Mouse (Mus musculus) stomach, embryonic 16.5 days (tissue): Measurements from ENCODE around the gene Cdan1. TPM values are rescaled to one million over a fixed set of nuclear protein-coding genes. Genes with fewer than 3 reads are reported as not detected.

Experiments
- ATAC-seq: fragments of 200-750 bp; cut with Nextera tagmentation; 2 replicates; pipeline ENCODE4 v1.8.0; 2017; ENCODE audit warnings: moderate number of reproducible peaks, moderate TSS enrichment; ENCODE audit not compliant: insufficient read depth, low FRiP score
- H3K27ac ChIP-seq: fragments of 300-500 bp; sonication (generic); 2 replicates; pipeline ENCODE4 v1.5.1; 2014; ENCODE audit warnings: low read length
- H3K27me3 ChIP-seq: fragments of 300-500 bp; sonication (generic); 2 replicates; pipeline ENCODE4 v1.6.1; 2014; ENCODE audit warnings: low read length, control low read depth, mixed read lengths; ENCODE audit not compliant: control insufficient read depth, insufficient read depth
- H3K36me3 ChIP-seq: fragments of 300-500 bp; sonication (generic); 2 replicates; pipeline ENCODE4 v1.6.1; 2014; ENCODE audit warnings: low read length; ENCODE audit not compliant: control insufficient read depth, insufficient read depth
- H3K4me1 ChIP-seq: fragments of 300-500 bp; sonication (generic); 2 replicates; pipeline ENCODE4 v1.6.1; 2014; ENCODE audit warnings: low read length, control low read depth, mixed read lengths; ENCODE audit not compliant: control insufficient read depth, insufficient read depth
- H3K4me2 ChIP-seq: fragments of 300-500 bp; sonication (generic); 2 replicates; pipeline ENCODE4 v1.6.1; 2014; ENCODE audit warnings: low read depth, low read length, mixed read lengths
- H3K4me3 ChIP-seq: fragments of 300-500 bp; sonication (generic); replicated peaks from 2 replicates; pipeline ENCODE4 v1.5.1; 2014; ENCODE audit warnings: mild to moderate bottlenecking, low read length
- H3K9ac ChIP-seq: fragments of 300-500 bp; sonication (generic); 2 replicates; pipeline ENCODE4 v1.6.1; 2014; ENCODE audit warnings: low read length
- H3K9me3 ChIP-seq: fragments of 300-500 bp; sonication (generic); replicated peaks from 2 replicates; pipeline ENCODE4 v1.6.1; 2016; ENCODE audit warnings: low read length, control low read depth; ENCODE audit not compliant: control insufficient read depth
- WGBS: fragments of 180-500 bp; shearing (Covaris S2); extraction: QIAGEN DNeasy Blood & Tissue Kit; methylation state at CpG from one replicate; pipeline ENCODE4 v1.1.7; 2014; 5-methylcytosine and 5-hydroxymethylcytosine counted together
- polyA plus RNA-seq: library from polyadenylated mRNA; unstranded; fragments of >200 nt; fragmentation: Nextera tagmentation; extraction: Ambion mirVana; gene quantifications from 2 replicates; pipeline ENCODE4 v1.2.1, GENCODE M21; 2015

Cdan1 gene
- polyA plus RNA-seq, 1 experiment from 2014 or later: 5.2 TPM

DNA sequence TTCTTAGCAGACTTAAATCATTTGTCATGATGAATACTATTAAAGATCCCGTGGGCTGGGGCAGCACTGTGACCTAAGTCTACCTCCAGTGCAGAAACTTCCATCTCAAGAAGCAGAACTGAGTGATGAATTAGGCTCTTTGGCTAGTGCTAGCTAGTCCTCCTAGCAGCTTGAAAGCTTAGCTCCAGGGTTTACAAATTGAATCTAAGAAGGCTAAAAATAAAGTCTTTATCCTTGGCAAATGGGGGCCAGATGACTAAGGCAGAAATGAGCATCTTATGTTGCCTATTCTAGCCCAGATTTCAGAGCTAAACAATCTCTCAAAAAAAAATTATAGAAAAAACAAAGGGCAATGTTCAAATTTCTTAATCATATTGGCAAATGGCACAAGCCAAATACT is 10.8 kb upstream of the Cdan1 start:
- no peak overlapping the region for H3K9ac ChIP-seq
- no peaks in the 10 kb centered on the region for H3K9me3 ChIP-seq
- H3K4me1 ChIP-seq: no peaks in the 10 kb centered on the region
- H3K27me3 ChIP-seq: no peaks in the 10 kb centered on the region
- no peak for ATAC-seq
- no peak overlapping the region for H3K4me3 ChIP-seq
- H3K27ac ChIP-seq: no peak overlapping the region
- WGBS: 45% methylated on average over 1 of the region's 1 CpGs
- peaks cover 8% of the 10 kb centered on the region; the same call in 1 of the 2 replicates for H3K36me3 ChIP-seq
- no peak overlapping the region for H3K4me2 ChIP-seq

DNA sequence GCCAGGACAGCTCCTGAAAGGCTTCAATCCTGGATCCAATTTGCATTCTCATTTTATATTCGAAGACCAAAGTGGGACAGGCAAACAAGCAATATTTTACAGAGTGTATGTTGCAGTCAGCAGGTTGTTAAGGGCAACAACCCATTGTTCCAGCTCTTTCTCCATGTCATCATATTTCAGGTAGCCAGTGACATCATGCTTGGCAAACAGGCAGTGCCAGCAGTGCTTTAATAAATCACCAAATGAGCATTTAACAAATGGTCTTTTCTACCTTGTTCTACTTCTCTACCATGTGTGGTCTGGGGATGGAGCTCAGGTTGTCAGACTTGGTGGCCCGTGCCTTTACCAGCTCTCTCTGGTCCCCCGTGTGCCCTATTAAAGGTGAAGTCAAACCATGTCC is 8.2 kb upstream of the Cdan1 start:
- Histone ChIP-seq H3K4me1 (no peaks in the 10 kb centered on the region), H3K9me3 (no peaks in the 10 kb centered on the region), H3K9ac (no peak overlapping the region), H3K4me3 (no peak overlapping the region), H3K27ac (no peak overlapping the region), H3K27me3 (no peaks in the 10 kb centered on the region), H3K36me3 (peaks cover 8% of the 10 kb centered on the region; the same call in 1 of the 2 replicates), H3K4me2 (no peak overlapping the region)
- ATAC-seq: no peak
- WGBS: 79% methylated on average over 3 of the region's 3 CpGs

- Histone ChIP-seq H3K4me1 (0 out of 2 replicates have a peak, but pooled peaks cover 3% of the 10 kb centered on the region), H3K4me3 (no peak overlapping the region), H3K27me3 (no peaks in the 10 kb centered on the region), H3K36me3 (no peaks in the 10 kb centered on the region), H3K9me3 (no peaks in the 10 kb centered on the region), H3K4me2 (no peak overlapping the region), H3K9ac (no peak overlapping the region), H3K27ac (no peak overlapping the region)
- ATAC-seq: no peak
- WGBS: 75% methylated on average over 3 of the region's 3 CpGs
Measured at GRCm38 (mm10) chr2:120853151-120853550, 3.2 kb upstream of the Cdan1 start.

DNA sequence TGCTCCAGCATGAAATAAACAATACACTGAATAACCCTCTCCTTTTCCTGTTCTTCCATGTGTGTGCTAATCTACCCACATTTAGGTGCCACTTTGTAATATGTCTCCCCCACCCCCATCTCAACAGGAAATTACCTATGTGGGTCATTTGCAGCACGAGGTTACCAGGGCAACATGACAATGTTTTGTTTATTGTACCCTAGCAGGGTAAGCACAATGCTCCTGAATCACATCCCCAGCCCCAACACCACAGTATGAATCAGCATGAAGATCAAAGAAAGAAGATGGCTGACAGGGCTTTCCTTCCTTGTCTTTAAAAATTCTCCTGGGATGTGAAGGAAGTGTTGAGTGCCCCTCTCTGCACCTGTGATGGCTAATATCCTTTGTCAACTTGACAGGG is 2.7 kb upstream of the Cdan1 start:
- H3K36me3 ChIP-seq: no peaks in the 10 kb centered on the region
- no peak for ATAC-seq
- no peak overlapping the region for H3K27ac ChIP-seq
- H3K27me3 ChIP-seq: no peaks in the 10 kb centered on the region
- no peak overlapping the region for H3K9ac ChIP-seq
- H3K4me1 ChIP-seq: 0 out of 2 replicates have a peak, but pooled peaks cover 3% of the 10 kb centered on the region
- H3K4me3 ChIP-seq: no peak overlapping the region
- no peak overlapping the region for H3K4me2 ChIP-seq
- H3K9me3 ChIP-seq: no peaks in the 10 kb centered on the region
- WGBS: 30% methylated on average over 1 of the region's 1 CpGs

GRCm38 (mm10) chr2:120850424-120851082 is 625 bp upstream of the Cdan1 start, which contains the start of gene Ttbk2:
Ttbk2 (minus strand) TSS chr2:120850604.
- H3K9me3 ChIP-seq: no peaks in the 10 kb centered on the region
- H3K9ac ChIP-seq: peak within 1 kb of the TSS; percentile 82
- peak within 1 kb of the TSS; percentile 93 for H3K4me3 ChIP-seq
- peak within 1 kb of the TSS; percentile 33; the same call in 1 of the 2 replicates for H3K27ac ChIP-seq
- H3K4me2 ChIP-seq: peak within 1 kb of the TSS; percentile 61
- 0 out of 2 replicates have a peak, but pooled peaks cover 3% of the 10 kb centered on the region for H3K4me1 ChIP-seq
- H3K27me3 ChIP-seq: no peaks in the 10 kb centered on the region
- 1% methylated on average over 39 of the region's 39 CpGs for WGBS
- H3K36me3 ChIP-seq: no peaks in the 10 kb centered on the region
- ATAC-seq: peak; percentile 99

DNA sequence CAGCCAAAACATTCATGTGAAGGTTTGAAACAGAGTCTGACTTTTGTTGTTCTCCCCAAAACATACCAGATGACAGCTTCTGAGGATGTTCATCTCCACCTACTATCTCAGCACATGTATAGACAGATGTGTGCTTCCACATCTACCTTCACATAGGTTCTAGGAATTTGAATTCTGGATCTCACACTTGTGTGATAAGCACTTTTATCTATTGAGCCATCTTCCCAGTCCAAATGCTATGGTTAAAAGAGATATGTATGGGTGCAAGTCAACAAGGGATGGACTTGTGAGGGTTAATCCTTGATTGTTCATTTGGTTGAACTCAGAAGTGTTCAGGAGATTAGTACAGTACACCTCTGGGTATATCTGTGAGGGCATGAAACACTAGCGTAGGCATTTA is 4.6 kb downstream of the Cdan1 start:
- no peak overlapping the region for H3K4me2 ChIP-seq
- H3K4me1 ChIP-seq: no peaks in the 10 kb centered on the region
- no peaks in the 10 kb centered on the region for H3K27me3 ChIP-seq
- no peak overlapping the region for H3K4me3 ChIP-seq
- WGBS: 93% methylated on average over 1 of the region's 1 CpGs
- H3K9ac ChIP-seq: no peak overlapping the region
- no peak for ATAC-seq
- H3K9me3 ChIP-seq: no peaks in the 10 kb centered on the region
- no peaks in the 10 kb centered on the region for H3K36me3 ChIP-seq
- no peak overlapping the region for H3K27ac ChIP-seq

GRCm38 (mm10) chr2:120843990-120844389 is 5.9 kb downstream of the Cdan1 start:
- Histone ChIP-seq H3K4me3 (no peak overlapping the region), H3K27ac (no peak overlapping the region), H3K27me3 (no peaks in the 10 kb centered on the region), H3K36me3 (no peaks in the 10 kb centered on the region), H3K4me1 (no peaks in the 10 kb centered on the region), H3K9me3 (no peaks in the 10 kb centered on the region), H3K4me2 (no peak overlapping the region), H3K9ac (no peak overlapping the region)
- 75% methylated on average over 4 of the region's 4 CpGs for whole genome bisulfite sequencing
- no peak for ATAC-seq

GRCm38 (mm10) chr2:120841211-120841610 is 8.7 kb downstream of the Cdan1 start:
- no peak overlapping the region for H3K4me2 ChIP-seq
- no peaks in the 10 kb centered on the region; the same call in 1 of the 2 replicates for H3K9me3 ChIP-seq
- WGBS: 71% methylated on average over 1 of the region's 1 CpGs
- H3K27me3 ChIP-seq: no peaks in the 10 kb centered on the region
- no peaks in the 10 kb centered on the region for H3K4me1 ChIP-seq
- no peak overlapping the region for H3K27ac ChIP-seq
- no peak for ATAC-seq
- H3K9ac ChIP-seq: no peak overlapping the region
- H3K4me3 ChIP-seq: no peak overlapping the region
- no peaks in the 10 kb centered on the region for H3K36me3 ChIP-seq

- 92% methylated on average over 4 of the region's 4 CpGs for WGBS
- H3K4me2 ChIP-seq: no peak overlapping the region
- no peak overlapping the region for H3K9ac ChIP-seq
- H3K9me3 ChIP-seq: no peaks in the 10 kb centered on the region; the same call in 1 of the 2 replicates
- no peaks in the 10 kb centered on the region for H3K27me3 ChIP-seq
- no peak overlapping the region for H3K27ac ChIP-seq
- ATAC-seq: no peak
- no peaks in the 10 kb centered on the region for H3K36me3 ChIP-seq
- no peak overlapping the region for H3K4me3 ChIP-seq
- H3K4me1 ChIP-seq: no peaks in the 10 kb centered on the region
Measured at GRCm38 (mm10) chr2:120835167-120835566, 14.8 kb downstream of the Cdan1 start.
